Mouse (Mus musculus) right cerebral cortex, adult 18-20 months (tissue): ENCODE data around the gene Gm9507.
"Not testable (repeated sequence)": the region's sequence is repeated elsewhere in the genome, so short reads cannot be mapped to it uniquely, and the experiment has no call there.

Experiments
- DNase-seq: peaks from one replicate; pipeline ENCODE4 v3.0.0; 2022; ENCODE audit warnings: mixed read lengths

The Gm9507 gene

GRCm38 (mm10) chr10:77811743-77812142, at the start of gene Gm9507:
Gm9507 (minus strand) TSS chr10:77811843.
- no peak for DNase-seq

- no peak for DNase-seq
These were observed 40.9 kb upstream of the Gm9507 start, which contains the start of gene Gm10318 for GRCm38 (mm10) chr10:77852559-77852958. Gm10318 (plus strand) TSS chr10:77852859.

GRCm38 (mm10) chr10:77847538-77847937, 35.9 kb upstream of the Gm9507 start:
- no peak for DNase-seq

DNA sequence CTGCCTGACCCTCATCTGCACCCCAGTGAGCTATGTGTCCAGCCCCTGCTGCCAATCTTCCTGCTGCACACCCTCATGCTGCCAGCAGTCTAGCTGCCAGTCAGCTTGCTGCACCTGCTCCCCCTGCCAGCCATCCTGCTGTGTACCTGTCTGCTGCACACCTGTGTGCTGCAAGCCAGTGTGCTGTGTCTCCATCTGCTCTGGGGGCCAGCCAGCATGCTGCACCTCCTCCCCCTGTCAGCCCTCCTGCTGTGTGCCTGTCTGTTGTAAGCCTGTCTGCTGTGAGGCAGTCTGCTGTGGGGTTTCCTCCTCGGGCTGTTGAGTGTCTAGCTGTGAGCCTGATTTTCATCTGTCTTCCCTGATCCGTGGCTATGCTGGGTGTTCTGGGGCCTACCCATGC, 35.3 kb upstream of the Gm9507 start:
- DNase-seq, result no peak

DNA sequence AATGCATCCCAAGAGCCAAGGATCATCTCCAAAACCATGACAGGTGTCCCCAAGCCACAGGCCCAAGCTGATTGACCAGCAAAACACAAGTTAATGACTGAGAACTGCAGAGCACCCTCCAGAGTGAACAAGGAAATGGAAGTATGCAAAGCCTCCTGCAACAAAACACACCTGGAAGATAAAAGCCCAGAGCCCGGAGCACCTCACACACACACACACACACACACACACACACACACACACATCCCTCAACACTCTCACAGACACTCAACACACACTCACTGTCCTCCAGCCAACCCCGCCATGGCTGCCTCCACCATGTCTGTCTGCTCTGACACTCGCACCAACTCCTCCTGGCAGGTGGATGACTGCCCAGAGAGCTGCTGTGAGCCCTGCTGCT, 34.9 kb upstream of the Gm9507 start, which contains the start of gene Gm36176:
Gene Gm36176 (plus strand): TSS at position 301 of the 400 bp plus-strand sequence.
- DNase-seq, result no peak

DNA sequence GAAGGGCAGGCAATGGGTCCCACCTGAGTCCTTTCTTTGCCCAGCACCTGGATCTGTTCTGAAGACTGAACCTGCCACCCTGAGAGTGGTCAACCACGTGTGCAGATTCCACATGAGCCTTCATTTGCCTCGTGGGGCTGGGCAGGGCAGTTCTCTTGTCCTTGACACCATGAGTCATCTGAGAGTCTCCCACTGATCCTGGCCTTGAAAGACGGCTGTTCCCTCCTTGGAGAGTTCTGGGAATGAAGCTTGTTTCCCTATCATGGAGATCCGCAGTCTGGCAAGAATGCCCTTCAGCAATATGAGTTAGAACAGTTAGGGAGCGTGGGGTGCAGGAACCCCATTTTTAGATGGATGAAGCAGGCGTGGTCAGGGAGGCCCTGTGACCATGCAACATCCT, 27.4 kb upstream of the Gm9507 start:
- no peak for DNase-seq

DNA sequence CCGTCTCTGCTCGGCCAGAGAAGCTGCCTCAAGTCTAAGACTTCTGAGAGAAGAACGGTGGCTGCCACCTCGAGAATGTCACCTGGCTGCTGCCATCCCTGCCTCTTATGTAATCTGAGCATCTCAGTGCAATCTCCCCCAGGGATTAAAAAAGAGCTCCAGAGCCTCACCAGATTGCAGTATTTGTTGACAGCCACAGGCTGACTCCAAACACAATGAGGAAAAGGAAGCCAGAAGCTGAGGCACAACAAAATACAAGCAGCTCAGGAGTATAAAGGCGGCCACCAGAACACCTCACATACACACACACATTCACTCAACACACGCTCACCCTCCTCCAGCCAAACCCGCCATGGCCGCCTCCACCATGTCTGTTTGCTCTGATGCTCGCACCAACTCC, 24.0 kb upstream of the Gm9507 start, which contains the start of gene Krtap10-10:
Gene Krtap10-10 (plus strand): TSS at position 301 of the 400 bp plus-strand sequence.
- peak; percentile 12 for DNase-seq

GRCm38 (mm10) chr10:77826951-77827350, 15.3 kb upstream of the Gm9507 start, which contains the start of gene Krtap10-4:
Krtap10-4 (minus strand) TSS chr10:77827095.
- no peak for DNase-seq

GRCm38 (mm10) chr10:77819203-77819602, 7.6 kb upstream of the Gm9507 start:
- no peak for DNase-seq

DNA sequence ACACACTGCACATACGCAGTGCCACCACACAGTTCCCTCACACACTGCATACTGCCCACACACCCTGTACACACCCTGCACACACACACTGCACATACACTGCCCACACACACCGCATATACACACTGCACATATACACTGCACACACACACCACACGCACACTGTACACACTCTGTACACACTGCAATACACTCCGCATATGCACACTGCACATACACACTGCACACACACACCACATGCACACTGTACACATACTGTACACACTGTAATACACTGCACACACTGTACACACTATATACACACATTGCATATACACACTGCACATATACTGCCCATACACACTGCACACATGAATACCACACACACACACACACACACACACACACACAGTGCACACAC, 6.9 kb upstream of the Gm9507 start:
- no peak for DNase-seq

DNA sequence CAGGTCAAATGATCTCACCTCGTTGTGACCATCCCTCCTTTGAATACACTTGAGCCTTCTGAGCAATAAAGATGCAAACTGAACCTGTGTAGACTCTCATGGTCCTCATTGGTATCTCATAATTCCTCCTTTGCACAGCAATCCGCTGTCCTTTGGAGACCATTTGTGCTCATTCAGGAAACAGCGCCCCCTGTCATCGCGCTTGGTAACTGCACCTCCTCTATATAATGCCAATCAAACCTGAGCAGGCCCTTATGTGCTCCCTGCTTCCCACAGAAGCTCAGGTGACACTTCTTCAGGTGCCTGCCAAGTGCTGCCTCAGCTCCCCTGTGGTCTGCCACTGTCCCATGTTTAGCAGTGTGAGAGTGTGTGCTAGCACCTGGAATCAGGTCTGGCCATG, 3.9 kb upstream of the Gm9507 start:
- DNase-seq, result no peak

GRCm38 (mm10) chr10:77814382-77814781, 2.7 kb upstream of the Gm9507 start, which contains the start of gene Gm2696:
Gm2696 (plus strand) TSS chr10:77814682.
- DNase-seq, result no peak

DNA sequence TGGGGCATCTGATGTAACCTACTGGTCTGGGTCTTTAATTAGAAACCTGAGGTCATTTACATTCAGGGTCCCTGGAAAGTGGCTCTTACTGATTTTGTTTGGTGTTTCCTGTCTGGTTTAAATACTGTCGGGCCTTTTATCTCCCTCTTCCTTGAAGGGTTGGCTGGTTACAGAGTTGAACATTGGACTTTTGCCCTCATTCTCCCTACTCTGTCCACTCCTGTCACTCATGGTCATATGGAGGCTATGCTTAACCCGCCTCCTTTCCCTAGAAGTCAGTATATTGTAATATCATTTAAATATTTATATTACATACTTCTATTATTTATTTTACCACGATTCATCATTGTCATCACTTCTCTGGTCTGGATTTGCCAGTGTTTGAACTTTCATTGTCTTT, 7.5 kb downstream of the Gm9507 start:
- no peak for DNase-seq

DNA sequence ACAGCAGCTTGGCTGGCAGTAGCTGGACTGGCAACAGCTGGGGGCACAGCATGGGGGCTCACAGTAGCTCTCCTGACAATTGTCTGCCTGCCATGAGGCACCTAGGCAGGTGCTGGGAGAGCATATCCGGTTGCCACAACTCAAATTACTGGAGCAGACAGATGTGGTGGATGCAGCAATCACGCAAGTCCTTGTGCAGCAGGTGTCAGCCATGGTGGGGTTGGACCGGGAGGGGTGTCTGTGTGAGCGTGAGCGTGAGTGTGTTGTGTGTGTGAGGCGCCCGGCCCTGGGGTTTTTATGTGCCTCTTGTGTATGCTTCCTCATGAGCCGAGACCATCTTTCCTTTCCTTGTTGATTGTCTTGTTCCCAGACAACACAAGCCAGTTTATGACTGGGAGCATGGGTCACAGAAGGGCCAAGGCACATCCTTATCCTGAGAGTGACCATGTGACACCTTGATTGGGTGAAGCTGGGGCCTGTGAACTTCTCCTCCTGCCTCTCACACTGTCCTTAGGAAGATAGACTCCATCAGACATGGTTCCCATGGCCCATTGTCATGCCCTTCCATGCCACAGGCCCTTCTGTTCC, 12.6 kb downstream of the Gm9507 start, which contains the start of gene Gm19668:
Gene Gm19668 (minus strand): TSS at position 213 of the 588 bp plus-strand sequence.
- no peak for DNase-seq

DNA sequence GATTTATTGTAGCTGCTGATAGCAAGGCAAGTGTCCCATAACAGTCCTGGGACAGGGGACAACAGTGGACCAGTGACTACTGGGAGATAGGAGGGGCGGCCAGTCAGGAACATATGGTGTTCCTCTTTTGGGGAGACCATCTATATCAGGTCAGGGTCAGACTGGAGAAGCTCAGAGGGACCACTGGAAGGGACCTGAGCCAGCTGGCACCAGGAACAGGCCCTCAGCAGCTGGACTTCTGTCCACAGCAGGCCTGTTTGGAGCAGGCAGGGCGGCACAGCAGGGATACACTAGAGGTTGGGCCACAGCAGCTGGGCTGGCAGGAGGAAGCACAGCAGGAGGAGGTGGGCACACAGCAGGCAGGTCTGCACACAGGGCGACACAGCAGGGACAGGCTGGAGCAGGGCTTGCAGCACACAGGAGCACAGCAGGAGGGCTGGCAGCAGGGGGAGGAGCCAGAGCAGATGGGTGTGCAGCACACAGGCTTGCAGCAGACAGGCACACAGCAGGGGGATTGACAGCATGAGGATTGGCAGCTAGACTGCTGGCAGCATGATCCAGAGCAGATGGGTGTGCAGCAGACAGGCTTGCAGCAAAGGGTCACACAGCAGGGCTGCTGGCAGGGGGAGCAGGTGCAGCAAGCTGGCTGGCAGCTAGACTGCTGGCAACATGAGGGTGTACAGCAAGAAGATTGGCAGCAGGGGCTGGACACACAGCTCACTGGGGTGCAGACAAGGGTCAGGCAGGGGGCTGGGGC, 13.3 kb downstream of the Gm9507 start:
- DNase-seq, result not testable (repeated sequence)

DNA sequence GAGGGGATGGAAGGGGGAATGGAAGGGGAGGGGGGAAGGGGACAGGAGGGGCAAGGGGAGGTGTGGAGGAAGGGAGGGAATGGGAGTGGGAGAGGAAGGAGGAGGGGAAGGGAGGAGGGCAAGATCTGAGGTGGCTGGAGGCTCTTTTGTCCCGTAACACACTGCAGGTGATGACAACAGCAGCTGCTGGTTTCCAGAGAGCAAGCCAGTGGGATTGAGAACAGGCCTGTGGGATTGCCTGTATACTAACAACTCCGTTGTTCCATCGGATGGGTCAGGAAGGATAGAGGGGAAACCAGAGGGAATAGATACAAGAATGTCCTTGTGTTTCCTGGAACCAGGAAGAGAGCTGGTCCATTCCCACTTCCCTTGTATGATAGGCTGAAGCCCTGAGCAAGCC, 14.0 kb downstream of the Gm9507 start:
- no peak for DNase-seq

GRCm38 (mm10) chr10:77794976-77795375, 16.7 kb downstream of the Gm9507 start, which contains the start of gene Gm9639:
Gm9639 (minus strand) TSS chr10:77795076.
- DNase-seq, result no peak

DNA sequence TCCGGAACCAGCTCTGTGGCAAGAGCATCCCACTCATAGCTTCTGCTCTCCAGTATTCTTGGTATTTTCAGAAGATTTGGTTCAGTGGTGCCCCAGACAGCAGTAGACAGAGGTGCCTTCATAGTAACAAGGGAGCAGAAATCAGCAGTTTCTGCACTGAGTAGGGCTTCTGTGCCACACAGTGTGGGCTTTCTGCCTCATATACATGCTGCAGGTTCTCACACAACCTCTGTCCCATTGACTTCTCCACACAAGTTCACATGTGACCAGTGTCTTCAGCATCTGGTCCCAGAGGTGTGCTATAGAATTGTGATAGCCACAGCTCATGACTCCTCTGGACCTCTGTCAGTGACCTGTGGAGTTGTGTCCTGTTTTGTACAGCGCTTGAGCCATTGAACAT, 23.0 kb downstream of the Gm9507 start:
- no peak for DNase-seq

- peak; percentile 4 for DNase-seq
These were observed 23.8 kb downstream of the Gm9507 start, which contains the start of gene Gm7137 for GRCm38 (mm10) chr10:77787876-77788275. Gm7137 (minus strand) TSS chr10:77788200.

GRCm38 (mm10) chr10:77783396-77783795, 28.2 kb downstream of the Gm9507 start:
- DNase-seq, result not testable (repeated sequence)

- DNase-seq, result not testable (repeated sequence)
These were observed 29.2 kb downstream of the Gm9507 start, which contains the start of gene Gm3250 for GRCm38 (mm10) chr10:77782442-77782841. Gm3250 (minus strand) TSS chr10:77782542.

- not testable (repeated sequence) for DNase-seq
These were observed 34.8 kb downstream of the Gm9507 start, which contains the start of gene Gm7138 for GRCm38 (mm10) chr10:77776844-77777243. Gm7138 (minus strand) TSS chr10:77776944.

GRCm38 (mm10) chr10:77772142-77772541, 39.5 kb downstream of the Gm9507 start:
- DNase-seq, result not testable (repeated sequence)

DNA sequence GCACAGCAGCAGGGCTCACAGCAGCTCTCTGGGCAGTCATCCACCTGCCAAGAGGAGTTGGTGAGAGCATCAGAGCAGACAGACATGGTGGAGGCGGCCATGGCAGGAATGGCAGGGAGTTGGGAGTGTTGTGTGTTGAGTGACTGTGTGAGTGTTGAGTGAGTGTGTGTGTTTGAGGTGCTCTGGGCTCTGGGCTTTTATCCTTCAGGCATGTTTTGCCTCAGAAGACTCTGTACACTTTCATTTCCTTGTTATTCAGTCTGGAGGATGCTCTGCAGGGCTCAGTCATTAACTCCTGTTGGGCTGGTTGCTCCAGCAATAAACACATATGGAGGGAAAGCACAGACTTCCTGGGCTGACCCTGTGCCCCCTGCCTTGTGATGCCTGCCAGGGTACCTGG, 40.4 kb downstream of the Gm9507 start, which contains the start of gene Gm3238:
Gene Gm3238 (minus strand): TSS at position 101 of the 400 bp plus-strand sequence.
- not testable (repeated sequence) for DNase-seq
